Comparison of ENCODE assay signal across 24 mouse cellular contexts in the genomic region with DNA sequence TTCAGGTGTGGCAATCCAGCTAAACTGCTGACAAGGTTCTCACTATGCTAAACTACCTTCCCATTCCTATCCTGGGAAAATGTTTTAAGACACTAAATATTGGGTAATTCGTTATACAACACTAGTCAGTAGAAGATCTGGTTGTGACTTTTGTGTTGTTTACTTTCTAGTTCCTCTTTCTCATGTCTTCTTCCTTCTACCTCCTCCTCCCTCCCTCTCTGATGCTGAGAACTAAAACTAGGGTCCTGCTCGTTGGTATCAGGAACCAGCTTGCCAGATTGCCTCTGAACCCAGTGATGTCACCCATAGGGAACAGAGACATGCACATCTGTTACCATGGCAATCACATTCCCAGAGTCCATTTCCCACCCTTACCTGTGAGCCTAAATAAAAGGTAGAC. TPM values are rescaled to one million over a fixed set of nuclear protein-coding genes. Genes with fewer than 3 reads are reported as not detected.
DNase-seq lines count a peak whose midpoint lies in the region; ATAC-seq and TF ChIP-seq lines count a peak whose summit lies in the region.
"Had no signal": no experiment of that assay in that cellular context is flagged by ENCODE, and none has a peak within 500 bp of the region (broad histone marks: within the 10 kb centered on the region; RNA-seq: fewer than 3 reads in every experiment).

No protein-coding gene starts in this region.

- no peak overlapping the region for H3K27ac ChIP-seq in heart, embryonic 12.5 days (ENCODE audit: poor library complexity, severe bottlenecking)
- no peak overlapping the region for H3K27ac ChIP-seq in hindbrain, embryonic 11.5 days (ENCODE audit: low read depth, low read length)
- H3K27ac ChIP-seq in hindbrain, embryonic 14.5 days: no peak overlapping the region
- H3K27ac ChIP-seq in midbrain, postnatal 0 days (ENCODE audit: low read depth, low read length): no peak overlapping the region
- H3K27ac ChIP-seq: hindbrain, embryonic 13.5 days; limb, embryonic 13.5 days; liver, embryonic 12.5 days had no signal

- H3K9me3 ChIP-seq in heart, embryonic 12.5 days (replicated peaks): no peaks in the 10 kb centered on the region
- no peaks in the 10 kb centered on the region for H3K9me3 ChIP-seq in hindbrain, embryonic 11.5 days (ENCODE audit: control insufficient read depth, low read length)
- H3K9me3 ChIP-seq in hindbrain, embryonic 14.5 days (ENCODE audit: control insufficient read depth, low read length): no peaks in the 10 kb centered on the region
- H3K9me3 ChIP-seq in midbrain, postnatal 0 days (ENCODE audit: low read length): no peaks in the 10 kb centered on the region
- H3K9me3 ChIP-seq: hindbrain, embryonic 13.5 days; limb, embryonic 13.5 days; liver, embryonic 12.5 days had no signal

- TF ChIP-seq CTCF in midbrain, postnatal 0 days (IDR thresholded peaks at IDR 0.05): no peak

- intact Hi-C loops in heart, postnatal 25 days (cut with DNase I): no loop called here

- WGBS in heart, embryonic 12.5 days: 57% methylated on average over 2 of the region's 2 CpGs
- WGBS in hindbrain, embryonic 11.5 days: 88% methylated on average over 2 of the region's 2 CpGs
- 87% methylated on average over 2 of the region's 2 CpGs for WGBS in hindbrain, embryonic 14.5 days
- WGBS in midbrain, postnatal 0 days: 88% methylated on average over 2 of the region's 2 CpGs

- no peaks in the 10 kb centered on the region for H3K27me3 ChIP-seq in heart, embryonic 12.5 days (replicated peaks)
- no peaks in the 10 kb centered on the region for H3K27me3 ChIP-seq in hindbrain, embryonic 11.5 days (ENCODE audit: control insufficient read depth, insufficient read depth, low read length)
- no peaks in the 10 kb centered on the region for H3K27me3 ChIP-seq in hindbrain, embryonic 14.5 days (ENCODE audit: control insufficient read depth, insufficient read depth, low read length)
- no peaks in the 10 kb centered on the region for H3K27me3 ChIP-seq in midbrain, postnatal 0 days (ENCODE audit: insufficient read depth, low read length)
- H3K27me3 ChIP-seq: hindbrain, embryonic 13.5 days; limb, embryonic 13.5 days; liver, embryonic 12.5 days had no signal

- peaks cover 26% of the 10 kb centered on the region for H3K4me1 ChIP-seq in heart, embryonic 12.5 days (replicated peaks)
- H3K4me1 ChIP-seq in hindbrain, embryonic 11.5 days (replicated peaks; ENCODE audit: control insufficient read depth, insufficient read depth, low read length): no peaks in the 10 kb centered on the region
- no peaks in the 10 kb centered on the region for H3K4me1 ChIP-seq in hindbrain, embryonic 14.5 days (replicated peaks; ENCODE audit: control insufficient read depth, insufficient read depth, low read length)
- H3K4me1 ChIP-seq in midbrain, postnatal 0 days (ENCODE audit: insufficient read depth, low read length): no peaks in the 10 kb centered on the region
- H3K4me1 ChIP-seq: hindbrain, embryonic 13.5 days; liver, embryonic 12.5 days had no signal

- H3K36me3 ChIP-seq in heart, embryonic 12.5 days: peaks cover 41% of the 10 kb centered on the region
- peaks cover 10% of the 10 kb centered on the region; the same call in 1 of the 2 replicates for H3K36me3 ChIP-seq in hindbrain, embryonic 11.5 days (ENCODE audit: control insufficient read depth, insufficient read depth, low read length)
- H3K36me3 ChIP-seq in hindbrain, embryonic 14.5 days (replicated peaks; ENCODE audit: control insufficient read depth, insufficient read depth): peaks cover 48% of the 10 kb centered on the region
- peaks cover 21% of the 10 kb centered on the region for H3K36me3 ChIP-seq in midbrain, postnatal 0 days (ENCODE audit: insufficient read depth, low read length)

- H3K4me2 ChIP-seq in heart, embryonic 12.5 days: peak overlapping the region; percentile 63
- no peak overlapping the region for H3K4me2 ChIP-seq in hindbrain, embryonic 11.5 days (replicated peaks; ENCODE audit: low read depth, low read length)
- H3K4me2 ChIP-seq in hindbrain, embryonic 14.5 days (replicated peaks): no peak overlapping the region
- H3K4me2 ChIP-seq in midbrain, postnatal 0 days (ENCODE audit: low read depth, low read length, poor library complexity, severe bottlenecking): no peak overlapping the region
- H3K4me2 ChIP-seq: hindbrain, embryonic 13.5 days; limb, embryonic 13.5 days; liver, embryonic 12.5 days; midbrain, embryonic 11.5 days had no signal

- no peak for DNase-seq in heart, postnatal 25 days (ENCODE audit: low spot score)
- no peak for DNase-seq in hindbrain, embryonic 11.5 days (ENCODE audit: low spot score)
- DNase-seq in hindbrain, embryonic 14.5 days (ENCODE audit: low spot score): no peak
- no peak for DNase-seq in midbrain, postnatal 0 days (ENCODE audit: low spot score)
- DNase-seq: adrenal gland, postnatal 10 days; cerebellum, adult 2 months; cerebellum, postnatal 25 days; kidney, adult 18-20 months; kidney, postnatal 4 days; layer of hippocampus, adult 9-11 months; lung, adult 2 months; lung, postnatal 36 days; spleen, adult 18-20 months had no signal

- H3K4me3 ChIP-seq in heart, embryonic 12.5 days: no peak overlapping the region
- no peak overlapping the region for H3K4me3 ChIP-seq in hindbrain, embryonic 11.5 days (ENCODE audit: low read depth, low read length)
- H3K4me3 ChIP-seq in hindbrain, embryonic 14.5 days (replicated peaks; ENCODE audit: low read length): no peak overlapping the region
- no peak overlapping the region for H3K4me3 ChIP-seq in midbrain, postnatal 0 days (ENCODE audit: low read depth, low read length)
- H3K4me3 ChIP-seq: hindbrain, embryonic 13.5 days; limb, embryonic 13.5 days; liver, embryonic 12.5 days had no signal

- no peak for ATAC-seq in heart, embryonic 12.5 days (ENCODE audit: insufficient number of reproducible peaks, low FRiP score)
- ATAC-seq in hindbrain, embryonic 11.5 days (ENCODE audit: low FRiP score): 0 out of 2 replicates have a peak, but pooled peaks have one; percentile 17
- no peak; the same call in 1 of the 2 replicates for ATAC-seq in hindbrain, embryonic 14.5 days (ENCODE audit: low FRiP score)
- peak; percentile 77 for ATAC-seq in granulocyte monocyte progenitor cell, adult 5-6 weeks (replicated peaks; ENCODE audit: poor library complexity, severe bottlenecking)
- peak; percentile 71; the same call in 1 of the 2 replicates for ATAC-seq in neutrophil, adult 5-6 weeks (ENCODE audit: extremely low read depth, insufficient number of reproducible peaks, low FRiP score, poor library complexity, severe bottlenecking)
- no peak for ATAC-seq in midbrain, postnatal 0 days (ENCODE audit: low FRiP score)
- no peak for ATAC-seq in frontal cortex, adult (ENCODE audit: low TSS enrichment)
- ATAC-seq: forebrain, embryonic 16.5 days; inflammation-experienced regulatory T-cells, adult 6 months; liver, embryonic 12.5 days had no signal

- H3K9ac ChIP-seq in heart, embryonic 12.5 days: no peak overlapping the region
- H3K9ac ChIP-seq in hindbrain, embryonic 11.5 days (ENCODE audit: low read depth, low read length): no peak overlapping the region
- H3K9ac ChIP-seq in hindbrain, embryonic 14.5 days: no peak overlapping the region
- no peak overlapping the region for H3K9ac ChIP-seq in midbrain, postnatal 0 days (replicated peaks; ENCODE audit: low read length, poor library complexity, severe bottlenecking)
- H3K9ac ChIP-seq: hindbrain, embryonic 13.5 days; limb, embryonic 13.5 days; liver, embryonic 12.5 days had no signal

RNA-seq across cellular contexts. Expression of gene Lrrc14b, which starts 1.6 kb away (rescaled TPM):
- 0.87 and 1.5 TPM in 2 replicates for polyA plus RNA-seq in heart, embryonic 12.5 days (2016; fragmentation: Nextera tagmentation; extraction: Ambion mirVana)
- total RNA-seq in heart, postnatal 25 days (2021): 10 to 100 TPM; 73.0 to 78.4 TPM
- not detected in 2 replicates for polyA plus RNA-seq in hindbrain, embryonic 11.5 days (2014; fragmentation: Nextera tagmentation; extraction: Ambion mirVana)
- polyA plus RNA-seq in hindbrain, embryonic 14.5 days (2014; fragmentation: Nextera tagmentation; extraction: Ambion mirVana): not detected in 2 replicates
- total RNA-seq in granulocyte monocyte progenitor cell, adult 5-6 weeks (2014; fragmentation: Nextera tagmentation): not detected in 2 replicates
- total RNA-seq in granulocyte monocyte progenitor cell, adult 5-6 weeks (2017): not detected in 2 replicates
- total RNA-seq in neutrophil, adult 5-6 weeks (2017): 0.23 TPM in 1 of 2 replicates, not detected in the other
- not detected in 2 replicates for total RNA-seq in midbrain, postnatal 0 days (2014; rRNA removed)
- polyA plus RNA-seq in midbrain, postnatal 0 days (2015; fragmentation: Nextera tagmentation; extraction: Ambion mirVana): not detected in 2 replicates
- polyA plus RNA-seq: forebrain, embryonic 16.5 days; hindbrain, embryonic 13.5 days; inflammation-experienced regulatory T-cells, adult 6 months; kidney, embryonic 16.5 days; limb, embryonic 13.5 days; liver, embryonic 12.5 days; midbrain, embryonic 11.5 days had no signal

RNA-seq across cellular contexts. Expression of gene Ccdc127, which starts 12.1 kb away (rescaled TPM):
- 48.7 and 54.9 TPM in 2 replicates for polyA plus RNA-seq in heart, embryonic 12.5 days (2016; fragmentation: Nextera tagmentation; extraction: Ambion mirVana)
- 10 to 100 TPM; 42.2 to 48.6 TPM for total RNA-seq in heart, postnatal 25 days (2021)
- polyA plus RNA-seq in hindbrain, embryonic 11.5 days (2014; fragmentation: Nextera tagmentation; extraction: Ambion mirVana): 62.1 and 62.2 TPM in 2 replicates
- polyA plus RNA-seq in hindbrain, embryonic 14.5 days (2014; fragmentation: Nextera tagmentation; extraction: Ambion mirVana): 46.2 and 46.8 TPM in 2 replicates
- 16.3 and 25.6 TPM in 2 replicates for total RNA-seq in granulocyte monocyte progenitor cell, adult 5-6 weeks (2014; fragmentation: Nextera tagmentation)
- 47.1 and 50.1 TPM in 2 replicates for total RNA-seq in granulocyte monocyte progenitor cell, adult 5-6 weeks (2017)
- total RNA-seq in neutrophil, adult 5-6 weeks (2017): 14.2 and 22.0 TPM in 2 replicates
- total RNA-seq in midbrain, postnatal 0 days (2014; rRNA removed): 20.6 and 20.9 TPM in 2 replicates
- 36.6 and 39.0 TPM in 2 replicates for polyA plus RNA-seq in midbrain, postnatal 0 days (2015; fragmentation: Nextera tagmentation; extraction: Ambion mirVana)

RNA-seq across cellular contexts. Expression of gene Sdha, which starts 12.1 kb away (rescaled TPM):
- polyA plus RNA-seq in heart, embryonic 12.5 days (2016; fragmentation: Nextera tagmentation; extraction: Ambion mirVana): 450 and 465 TPM in 2 replicates
- 1,000 to 10,000 TPM; 1,489 to 1,582 TPM for total RNA-seq in heart, postnatal 25 days (2021)
- polyA plus RNA-seq in hindbrain, embryonic 11.5 days (2014; fragmentation: Nextera tagmentation; extraction: Ambion mirVana): 196 and 230 TPM in 2 replicates
- polyA plus RNA-seq in hindbrain, embryonic 14.5 days (2014; fragmentation: Nextera tagmentation; extraction: Ambion mirVana): 195 and 217 TPM in 2 replicates
- 183 and 188 TPM in 2 replicates for total RNA-seq in granulocyte monocyte progenitor cell, adult 5-6 weeks (2014; fragmentation: Nextera tagmentation)
- 319 and 340 TPM in 2 replicates for total RNA-seq in granulocyte monocyte progenitor cell, adult 5-6 weeks (2017)
- total RNA-seq in neutrophil, adult 5-6 weeks (2017): 248 and 251 TPM in 2 replicates
- 98.7 and 103 TPM in 2 replicates for total RNA-seq in midbrain, postnatal 0 days (2014; rRNA removed)
- polyA plus RNA-seq in midbrain, postnatal 0 days (2015; fragmentation: Nextera tagmentation; extraction: Ambion mirVana): 200 and 211 TPM in 2 replicates

RNA-seq across cellular contexts. Expression of gene Zfp72, which starts 28.4 kb away (rescaled TPM):
- polyA plus RNA-seq in heart, embryonic 12.5 days (2016; fragmentation: Nextera tagmentation; extraction: Ambion mirVana): 2.9 and 3.3 TPM in 2 replicates
- total RNA-seq in heart, postnatal 25 days (2021): 1 to 10 TPM; 2.7 to 4.0 TPM
- 5.0 and 5.5 TPM in 2 replicates for polyA plus RNA-seq in hindbrain, embryonic 11.5 days (2014; fragmentation: Nextera tagmentation; extraction: Ambion mirVana)
- polyA plus RNA-seq in hindbrain, embryonic 14.5 days (2014; fragmentation: Nextera tagmentation; extraction: Ambion mirVana): 6.9 and 10.3 TPM in 2 replicates
- total RNA-seq in granulocyte monocyte progenitor cell, adult 5-6 weeks (2014; fragmentation: Nextera tagmentation): 5.3 and 6.0 TPM in 2 replicates
- 10.0 and 11.4 TPM in 2 replicates for total RNA-seq in granulocyte monocyte progenitor cell, adult 5-6 weeks (2017)
- 2.8 and 3.8 TPM in 2 replicates for total RNA-seq in neutrophil, adult 5-6 weeks (2017)
- total RNA-seq in midbrain, postnatal 0 days (2014; rRNA removed): 9.0 and 10.0 TPM in 2 replicates
- polyA plus RNA-seq in midbrain, postnatal 0 days (2015; fragmentation: Nextera tagmentation; extraction: Ambion mirVana): 4.8 and 6.1 TPM in 2 replicates

RNA-seq across cellular contexts. Expression of gene Ftl1-ps1, which starts 37.3 kb away (rescaled TPM):
- 67.9 and 72.3 TPM in 2 replicates for polyA plus RNA-seq in heart, embryonic 12.5 days (2016; fragmentation: Nextera tagmentation; extraction: Ambion mirVana)
- total RNA-seq in heart, postnatal 25 days (2021): 100 to 1,000 TPM; 243 to 246 TPM
- 75.9 and 94.5 TPM in 2 replicates for polyA plus RNA-seq in hindbrain, embryonic 11.5 days (2014; fragmentation: Nextera tagmentation; extraction: Ambion mirVana)
- 74.7 and 91.2 TPM in 2 replicates for polyA plus RNA-seq in hindbrain, embryonic 14.5 days (2014; fragmentation: Nextera tagmentation; extraction: Ambion mirVana)
- total RNA-seq in granulocyte monocyte progenitor cell, adult 5-6 weeks (2014; fragmentation: Nextera tagmentation): 24.3 and 35.7 TPM in 2 replicates
- 16.4 and 28.3 TPM in 2 replicates for total RNA-seq in granulocyte monocyte progenitor cell, adult 5-6 weeks (2017)
- 29.0 and 29.6 TPM in 2 replicates for total RNA-seq in neutrophil, adult 5-6 weeks (2017)
- 59.9 and 70.5 TPM in 2 replicates for total RNA-seq in midbrain, postnatal 0 days (2014; rRNA removed)
- polyA plus RNA-seq in midbrain, postnatal 0 days (2015; fragmentation: Nextera tagmentation; extraction: Ambion mirVana): 83.3 and 87.3 TPM in 2 replicates

Comparison
In these comparisons a context has a peak if more than half of its experiments do, and no peak if none do; other contexts are left out.
1. ATAC-seq: peak in hindbrain, embryonic 11.5 days (single experiment), granulocyte monocyte progenitor cell, adult 5-6 weeks (single experiment) and neutrophil, adult 5-6 weeks (single experiment); none in heart, embryonic 12.5 days (single experiment), hindbrain, embryonic 14.5 days (single experiment), midbrain, postnatal 0 days (single experiment) and frontal cortex, adult (single experiment).
2. RNA of gene Lrrc14b, which starts 1.6 kb away (total RNA-seq): 73.0 to 78.4 TPM in heart, postnatal 25 days; 0.23 TPM in neutrophil, adult 5-6 weeks, not detected in granulocyte monocyte progenitor cell, adult 5-6 weeks and not detected in midbrain, postnatal 0 days; every median in the first group is over 10 times any median in the second.